Mouse (Mus musculus) kidney, adult 2 months (tissue): Measurements from ENCODE around the gene Cd38. TPM values are rescaled to one million over a fixed set of nuclear protein-coding genes. Genes with fewer than 3 reads are reported as not detected.

ENCODE experiments used
- DNase-seq: peaks from one replicate; pipeline ENCODE4 v3.0.0; 2021
- H3K27ac ChIP-seq: fragments of 200-500 bp; 2 replicates; pipeline ENCODE4 v1.5.1; 2012; ENCODE audit warnings: low read depth, low read length, control low read depth, inconsistent platforms; ENCODE audit not compliant: insufficient read depth
- H3K27me3 ChIP-seq: fragments of 200-500 bp; replicated peaks from 2 replicates; pipeline ENCODE4 v1.6.1; 2012; ENCODE audit warnings: mild to moderate bottlenecking, moderate library complexity, low read length, inconsistent platforms; ENCODE audit not compliant: control insufficient read depth, insufficient read depth
- H3K36me3 ChIP-seq: fragments of 200-500 bp; 2 replicates; pipeline ENCODE4 v1.6.1; 2012; ENCODE audit warnings: mild to moderate bottlenecking, moderate library complexity, low read length, inconsistent platforms; ENCODE audit not compliant: control insufficient read depth, insufficient read depth
- H3K4me1 ChIP-seq: fragments of 200-500 bp; 2 replicates; pipeline ENCODE4 v1.6.1; 2011; ENCODE audit warnings: low read length; ENCODE audit not compliant: control insufficient read depth, insufficient read depth
- H3K4me3 ChIP-seq: fragments of 200-500 bp; 2 replicates; pipeline ENCODE4 v1.5.1; 2011; ENCODE audit warnings: mild to moderate bottlenecking, low read depth, low read length, control low read depth; ENCODE audit not compliant: insufficient read depth
- CTCF ChIP-seq: fragments of 200-500 bp; conservative IDR thresholded peaks from 2 replicates; pipeline ENCODE4 v1.5.1; 2011; ENCODE audit warnings: low read depth, mild to moderate bottlenecking, control low read depth, low read length, moderate library complexity, mixed read lengths; ENCODE audit not compliant: insufficient read depth, insufficient read length
- POLR2A ChIP-seq: fragments of 200-500 bp; IDR thresholded peaks from one replicate; pipeline ENCODE4 v1.6.1; 2011; ENCODE audit warnings: low read depth, low read length, control low read depth
- WGBS: fragments of 180-500 bp; shearing (Covaris S2); methylation state at CpG from one replicate; pipeline ENCODE4 v1.1.7; 2018; 5-methylcytosine and 5-hydroxymethylcytosine counted together
- polyA plus RNA-seq: library from polyadenylated mRNA; depleted of rRNA; stranded (reverse); fragments of >200 nt; gene quantifications from 2 replicates; pipeline ENCODE4 v1.2.3, GENCODE M21; 2012

The Cd38 gene
- polyA plus RNA-seq, 1 experiment: 7.9 TPM

DNA sequence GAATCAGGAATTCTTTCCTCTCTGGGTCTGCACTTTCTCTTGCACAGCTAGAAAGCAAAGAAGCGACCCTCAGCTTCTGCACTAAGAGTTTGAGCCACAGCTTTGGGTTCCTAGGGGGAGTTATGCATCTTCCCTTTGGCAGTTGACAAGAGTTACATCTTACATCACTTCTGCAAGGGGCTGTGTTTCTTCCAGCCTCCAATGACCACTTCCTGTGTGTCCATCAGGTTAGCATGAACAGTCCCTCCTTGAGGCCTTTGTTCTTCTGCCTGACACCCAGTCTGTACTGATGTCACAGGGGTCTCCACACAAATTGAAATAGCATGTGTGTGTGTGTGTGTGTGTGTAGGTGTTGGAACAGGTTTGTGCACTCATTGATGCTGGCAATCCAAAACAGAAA lies 4.3 kb downstream of the Cd38 start:
- 62% methylated on average over 1 of the region's 1 CpGs for WGBS
- TF ChIP-seq POLR2A (no peak), CTCF (no peak)
- H3K27ac ChIP-seq: no peak overlapping the region

GRCm38 (mm10) chr5:43882034-43882433 lies 13.7 kb downstream of the Cd38 start:
- no peak for DNase-seq
- no peaks in the 10 kb centered on the region; the same call in 1 of the 2 replicates for H3K4me1 ChIP-seq
- WGBS: 77% methylated on average over 3 of the region's 3 CpGs
- no peak overlapping the region for H3K27ac ChIP-seq
- TF ChIP-seq POLR2A: no peak
- TF ChIP-seq CTCF: no peak
- no peak overlapping the region for H3K4me3 ChIP-seq
- H3K36me3 ChIP-seq: no peaks in the 10 kb centered on the region
- H3K27me3 ChIP-seq: no peaks in the 10 kb centered on the region

More for the DNA sequence above, 4.3 kb downstream of the Cd38 start:
- DNase-seq: no peak
- Histone ChIP-seq H3K4me1 (no peaks in the 10 kb centered on the region), H3K27me3 (no peaks in the 10 kb centered on the region), H3K36me3 (no peaks in the 10 kb centered on the region), H3K4me3 (no peak overlapping the region)

DNA sequence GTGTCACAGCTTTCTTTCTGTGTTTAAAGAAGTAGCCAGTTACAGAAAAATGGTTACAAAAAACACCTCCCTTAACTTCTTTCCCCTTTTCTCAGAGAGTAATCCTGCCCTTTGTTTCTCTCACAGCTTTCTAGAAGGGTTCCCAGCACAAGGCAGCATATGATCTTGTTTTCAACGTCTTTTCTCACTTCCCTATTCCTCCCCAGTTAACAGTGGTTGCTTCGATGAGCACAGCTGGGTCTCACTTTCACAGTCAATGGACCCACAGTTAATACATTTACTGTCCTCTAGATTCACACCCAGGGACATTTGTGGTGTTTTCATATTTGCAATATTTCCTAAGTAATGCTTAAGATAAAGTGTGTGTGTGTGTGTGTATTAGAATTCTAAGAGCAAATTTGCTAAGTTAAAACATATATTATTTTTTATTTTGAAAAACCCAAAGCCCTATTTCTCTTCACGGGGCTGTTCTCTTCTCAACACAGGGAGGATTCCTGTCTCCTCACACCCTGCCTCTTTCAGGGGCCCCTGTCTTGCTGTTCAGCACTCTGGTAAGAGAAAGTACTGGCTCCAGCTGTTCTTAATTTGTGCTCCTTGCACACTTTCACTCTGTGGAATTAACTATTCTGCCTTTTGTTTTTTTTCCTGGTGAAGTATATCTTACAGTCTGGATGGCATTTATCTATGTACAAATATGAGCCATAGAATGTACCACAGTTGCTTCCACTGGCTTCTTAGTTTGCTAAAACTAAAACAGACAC lies 16.9 kb downstream of the Cd38 start:
- no peak for DNase-seq

GRCm38 (mm10) chr5:43892386-43892785 lies 24.0 kb downstream of the Cd38 start:
- Histone ChIP-seq H3K4me3 (no peak overlapping the region), H3K27me3 (no peaks in the 10 kb centered on the region), H3K36me3 (no peaks in the 10 kb centered on the region), H3K27ac (no peak overlapping the region), H3K4me1 (no peaks in the 10 kb centered on the region)
- TF ChIP-seq POLR2A (no peak), CTCF (peak; percentile 28)
- DNase-seq: peak; percentile 71
- 32% methylated on average over 1 of the region's 1 CpGs for WGBS

More for the DNA sequence above, 16.9 kb downstream of the Cd38 start:
- 22% methylated on average over 3 of the region's 3 CpGs for WGBS
- Histone ChIP-seq H3K4me3 (no peak overlapping the region), H3K4me1 (no peaks in the 10 kb centered on the region; the same call in 1 of the 2 replicates), H3K36me3 (no peaks in the 10 kb centered on the region), H3K27me3 (no peaks in the 10 kb centered on the region), H3K27ac (no peak overlapping the region)
- TF ChIP-seq CTCF (no peak), POLR2A (no peak)

GRCm38 (mm10) chr5:43894113-43894512 lies 25.8 kb downstream of the Cd38 start:
- H3K4me1 ChIP-seq: no peaks in the 10 kb centered on the region
- no peak overlapping the region for H3K27ac ChIP-seq
- no peaks in the 10 kb centered on the region for H3K27me3 ChIP-seq
- no peak overlapping the region for H3K4me3 ChIP-seq
- no peaks in the 10 kb centered on the region for H3K36me3 ChIP-seq
- TF ChIP-seq CTCF (peak; percentile 60), POLR2A (no peak)
- 34% methylated on average over 2 of the region's 2 CpGs for WGBS
- DNase-seq: peak; percentile 83

GRCm38 (mm10) chr5:43895931-43896330 lies 27.6 kb downstream of the Cd38 start:
- no peak for DNase-seq
- H3K27ac ChIP-seq: no peak overlapping the region
- H3K27me3 ChIP-seq: no peaks in the 10 kb centered on the region
- H3K36me3 ChIP-seq: no peaks in the 10 kb centered on the region
- TF ChIP-seq CTCF: no peak
- TF ChIP-seq POLR2A: no peak
- H3K4me1 ChIP-seq: no peaks in the 10 kb centered on the region
- 63% methylated on average over 3 of the region's 3 CpGs for WGBS
- H3K4me3 ChIP-seq: no peak overlapping the region

GRCm38 (mm10) chr5:43904685-43905084 lies 36.3 kb downstream of the Cd38 start:
- Histone ChIP-seq H3K27ac (peak overlapping the region; percentile 92), H3K27me3 (no peaks in the 10 kb centered on the region), H3K4me1 (peaks cover 10% of the 10 kb centered on the region; the same call in 1 of the 2 replicates), H3K4me3 (no peak overlapping the region), H3K36me3 (no peaks in the 10 kb centered on the region)
- no peak for TF ChIP-seq CTCF
- TF ChIP-seq POLR2A: no peak
- WGBS: 45% methylated on average over 3 of the region's 3 CpGs
- peak; percentile 88 for DNase-seq

GRCm38 (mm10) chr5:43909213-43909612 lies 40.9 kb downstream of the Cd38 start:
- Histone ChIP-seq H3K4me3 (no peak overlapping the region), H3K27ac (no peak overlapping the region), H3K36me3 (no peaks in the 10 kb centered on the region), H3K4me1 (peaks cover 10% of the 10 kb centered on the region; the same call in 1 of the 2 replicates), H3K27me3 (no peaks in the 10 kb centered on the region)
- no peak for TF ChIP-seq CTCF
- TF ChIP-seq POLR2A: no peak
- no peak for DNase-seq
- 62% methylated on average over 9 of the region's 9 CpGs for WGBS
